Mouse (Mus musculus) spleen, embryonic (tissue): ENCODE data around the gene 4930568D16Rik.

Experiments used
- CTCF ChIA-PET: fragments of 350-600 bp; sonication (Branson Sonifier 250); formaldehyde crosslinking; loops from one replicate; lab custom pipeline; 2022; lab: Charles Lee

Gene 4930568D16Rik

DNA sequence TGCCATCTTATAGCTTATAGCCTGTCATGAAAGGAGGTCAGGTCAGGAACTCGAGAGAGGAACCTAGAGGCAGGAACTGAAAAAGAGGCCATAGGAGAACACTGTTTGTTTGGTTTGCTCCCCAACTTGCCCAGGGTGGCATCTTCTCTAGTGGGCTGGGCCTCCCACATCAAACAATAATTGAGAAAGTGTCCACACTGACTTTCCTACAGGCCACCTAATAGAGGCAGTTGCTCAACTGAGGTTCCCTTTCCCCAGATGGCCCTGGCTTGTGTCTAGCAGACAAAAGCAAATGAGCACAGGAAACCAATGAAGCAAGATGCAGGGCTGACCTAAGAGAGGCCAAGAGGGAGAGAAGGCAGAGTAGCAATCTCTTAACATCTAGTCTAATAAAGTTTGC is 59.4 kb downstream of the 4930568D16Rik start:
- CTCF ChIA-PET: interaction anchor here (0.9 kb wide), 1 partner anchor 10 kb away, joined by 5 read pairs; no protein-coding TSS in a partner anchor
